Mouse (Mus musculus) hindbrain, embryonic 15.5 days (tissue): ENCODE results near the gene Cwc22. TPM values are rescaled to one million over a fixed set of nuclear protein-coding genes. Genes with fewer than 3 reads are reported as not detected.
A peak's percentile ranks its signal among the peaks of the same experiment; 100 is the strongest.

Source experiments
- ATAC-seq: fragments of 200-750 bp; cut with Nextera tagmentation; 2 replicates; pipeline ENCODE4 v1.8.0; 2017; ENCODE audit warnings: low read depth, moderate number of reproducible peaks, moderate TSS enrichment; ENCODE audit not compliant: low FRiP score
- H3K27ac ChIP-seq: fragments of 300-500 bp; sonication (generic); replicated peaks from 2 replicates; pipeline ENCODE4 v1.5.1; 2015; ENCODE audit warnings: mild to moderate bottlenecking, inconsistent platforms
- H3K27me3 ChIP-seq: fragments of 300-500 bp; sonication (generic); 2 replicates; pipeline ENCODE4 v1.6.1; 2015; ENCODE audit warnings: control low read depth, inconsistent platforms
- H3K36me3 ChIP-seq: fragments of 300-500 bp; sonication (generic); 2 replicates; pipeline ENCODE4 v1.6.1; 2015; ENCODE audit warnings: control low read depth, inconsistent platforms
- H3K4me1 ChIP-seq: fragments of 300-500 bp; sonication (generic); replicated peaks from 2 replicates; pipeline ENCODE4 v1.6.1; 2015; ENCODE audit warnings: control low read depth, inconsistent platforms
- H3K4me2 ChIP-seq: fragments of 300-500 bp; sonication (generic); 2 replicates; pipeline ENCODE4 v1.6.1; 2015; ENCODE audit warnings: moderate library complexity, mild to moderate bottlenecking, inconsistent platforms
- H3K4me3 ChIP-seq: fragments of 300-500 bp; sonication (generic); 2 replicates; pipeline ENCODE4 v1.5.1; 2015; ENCODE audit warnings: mild to moderate bottlenecking, inconsistent platforms
- H3K9ac ChIP-seq: fragments of 300-500 bp; sonication (generic); 2 replicates; pipeline ENCODE4 v1.6.1; 2015; ENCODE audit warnings: inconsistent platforms
- H3K9me3 ChIP-seq: fragments of 300-500 bp; sonication (generic); 2 replicates; pipeline ENCODE4 v1.6.1; 2016; ENCODE audit warnings: control low read depth, inconsistent platforms
- WGBS: fragments of 180-500 bp; shearing (Covaris S2); methylation state at CpG from one replicate; pipeline ENCODE4 v1.1.7; 2015; 5-methylcytosine and 5-hydroxymethylcytosine counted together
- polyA plus RNA-seq: library from polyadenylated mRNA; unstranded; fragments of >200 nt; fragmentation: Nextera tagmentation; extraction: Ambion mirVana; gene quantifications from 2 replicates; pipeline ENCODE4 v1.2.1, GENCODE M21; 2015

Gene Cwc22
- 16.4 and 22.9 TPM in 2 replicates for polyA plus RNA-seq

DNA sequence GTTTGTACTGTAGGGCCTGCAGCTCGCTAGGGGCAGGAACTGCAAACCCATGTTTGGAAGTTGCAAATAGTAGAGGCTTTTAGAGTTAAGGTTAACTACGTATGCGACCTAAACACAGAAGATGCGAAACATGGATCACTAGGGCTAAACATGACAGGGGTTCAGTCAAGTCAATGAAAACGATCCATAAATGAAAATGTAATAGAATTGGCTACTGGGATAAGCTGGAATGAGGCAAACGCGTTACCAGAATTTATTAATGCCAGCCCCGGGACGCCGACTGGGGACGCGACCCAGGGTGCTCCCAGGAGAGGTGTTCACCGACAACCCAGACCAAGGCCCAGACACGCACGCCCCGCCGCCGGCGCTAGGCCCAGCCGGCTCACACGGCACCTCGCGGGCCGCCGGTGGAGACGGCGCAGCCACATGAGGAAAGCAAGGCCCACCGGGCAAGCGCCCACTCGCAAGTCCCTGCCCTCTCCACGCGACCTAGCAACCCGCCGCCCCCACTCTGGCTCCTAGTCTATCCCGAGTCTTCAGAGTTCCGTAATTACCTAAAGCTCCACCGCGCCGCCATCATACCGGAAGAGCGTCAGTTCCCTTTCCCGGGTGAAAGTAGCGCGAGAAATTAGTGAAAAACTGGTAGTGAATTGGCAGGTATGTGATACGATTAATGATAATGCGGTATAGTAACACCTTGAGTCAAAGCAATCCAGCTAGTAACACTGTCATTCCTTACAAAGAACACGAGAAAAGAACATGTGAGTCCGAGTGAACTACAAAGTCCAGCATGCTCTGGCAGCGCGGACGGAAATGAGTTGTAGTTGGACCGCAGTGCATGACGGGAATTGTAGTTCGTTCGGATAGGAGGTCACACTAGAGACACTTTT is at the start of gene Cwc22:
TSS of gene Cwc22 (minus strand) at position 780 of the 890 bp plus-strand sequence.
- peak; percentile 93 for ATAC-seq
- Histone ChIP-seq H3K9ac (peak within 1 kb of the TSS; percentile 92), H3K4me2 (peak within 1 kb of the TSS; percentile 75), H3K27ac (peak within 1 kb of the TSS; percentile 85), H3K4me1 (peaks cover 13% of the 10 kb centered on the region), H3K9me3 (no peaks in the 10 kb centered on the region), H3K27me3 (no peaks in the 10 kb centered on the region), H3K4me3 (peak within 1 kb of the TSS; percentile 90), H3K36me3 (no peaks in the 10 kb centered on the region)
- under 1% methylated on average over 55 of the region's 55 CpGs for WGBS

DNA sequence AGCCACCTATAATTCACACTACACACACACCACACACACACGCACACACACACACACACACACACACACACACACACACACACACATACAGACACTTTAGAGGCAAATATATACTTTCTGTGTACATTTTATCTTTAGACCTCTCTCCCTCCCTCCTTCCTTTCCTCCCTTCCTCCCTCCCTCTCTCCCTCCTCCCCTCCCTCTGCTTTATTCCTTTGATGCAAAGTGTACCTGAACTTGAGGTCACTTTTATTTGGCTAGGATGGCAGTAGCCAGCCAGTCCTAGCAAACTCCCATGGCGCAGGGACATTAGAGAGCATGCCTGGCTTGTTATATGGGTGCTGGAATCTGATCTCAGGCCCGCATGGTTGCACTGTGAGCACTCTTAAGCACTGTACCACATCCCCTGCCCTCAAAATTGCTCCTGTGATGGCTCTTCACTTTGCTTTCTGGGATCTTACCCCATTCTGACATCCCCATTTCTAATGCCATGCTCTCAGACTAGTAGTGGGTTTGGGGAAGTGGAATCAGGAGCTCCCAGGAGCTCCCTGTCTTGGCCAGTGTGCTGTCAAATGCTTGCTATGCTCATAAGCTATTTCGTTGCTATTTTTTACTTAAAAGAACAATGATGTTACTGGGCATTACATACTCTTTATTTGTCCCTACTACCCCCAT is 47.7 kb upstream of the Cwc22 start:
- H3K9me3 ChIP-seq: no peaks in the 10 kb centered on the region
- no peak overlapping the region for H3K4me2 ChIP-seq
- H3K9ac ChIP-seq: no peak overlapping the region
- 85% methylated on average over 4 of the region's 4 CpGs for WGBS
- no peak for ATAC-seq
- no peaks in the 10 kb centered on the region for H3K36me3 ChIP-seq
- H3K4me1 ChIP-seq: no peaks in the 10 kb centered on the region
- no peak overlapping the region for H3K4me3 ChIP-seq
- H3K27ac ChIP-seq: no peak overlapping the region
- H3K27me3 ChIP-seq: no peaks in the 10 kb centered on the region

DNA sequence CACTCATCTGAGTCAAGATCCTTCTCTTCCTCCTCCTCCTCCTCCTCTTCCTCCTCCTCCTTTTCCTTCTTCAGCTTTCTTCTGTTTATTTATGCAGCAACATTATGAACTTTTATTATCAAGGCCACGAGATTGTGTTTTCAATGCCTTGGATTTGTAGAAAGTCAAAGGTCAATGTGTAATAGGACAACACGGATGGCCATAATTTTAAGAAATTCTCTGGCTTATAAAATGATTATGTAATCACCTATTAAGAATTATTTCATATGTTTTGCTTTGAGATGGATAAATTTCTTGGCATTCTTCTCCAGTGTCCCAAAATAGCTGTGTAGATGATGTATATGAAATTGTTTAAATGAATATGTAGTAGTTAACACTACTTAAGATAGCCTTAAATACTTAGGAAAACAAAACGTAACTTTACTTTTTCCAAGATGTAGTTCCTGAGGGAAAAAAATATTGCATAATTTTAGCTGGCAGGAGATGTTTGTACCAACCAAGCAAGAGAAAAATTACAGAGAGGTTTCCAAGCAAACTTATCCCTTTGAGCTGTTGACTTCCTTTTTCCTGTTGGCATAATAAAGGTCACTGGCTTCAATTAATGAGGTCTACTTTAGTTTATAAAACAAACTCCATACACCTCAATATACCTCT is 46.9 kb upstream of the Cwc22 start:
- Histone ChIP-seq H3K4me3 (no peak overlapping the region), H3K4me2 (no peak overlapping the region), H3K27ac (no peak overlapping the region), H3K9me3 (no peaks in the 10 kb centered on the region), H3K27me3 (no peaks in the 10 kb centered on the region), H3K36me3 (no peaks in the 10 kb centered on the region), H3K9ac (no peak overlapping the region), H3K4me1 (no peaks in the 10 kb centered on the region)
- no peak for ATAC-seq
- 88% methylated on average over 3 of the region's 3 CpGs for WGBS

DNA sequence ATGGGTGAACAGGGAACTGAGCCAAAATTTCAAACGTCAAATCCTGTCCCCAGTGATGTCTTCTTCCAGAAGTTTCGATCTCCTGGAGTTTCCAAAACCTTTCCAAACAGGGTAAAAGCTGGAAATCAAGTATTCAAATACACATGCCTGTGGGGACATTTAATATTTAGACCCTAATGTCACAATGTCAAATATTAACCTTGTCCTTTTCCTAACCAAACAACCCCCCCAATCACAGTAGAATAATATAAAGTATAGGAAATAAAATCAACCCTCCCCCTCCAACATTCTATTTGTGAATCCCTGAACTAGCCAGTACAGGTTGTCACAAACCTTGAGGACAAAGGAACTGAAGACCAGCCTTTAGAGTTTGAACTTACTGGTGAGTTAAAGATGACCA is 44.6 kb upstream of the Cwc22 start:
- Histone ChIP-seq H3K27ac (no peak overlapping the region), H3K36me3 (no peaks in the 10 kb centered on the region), H3K4me3 (no peak overlapping the region), H3K4me1 (no peaks in the 10 kb centered on the region), H3K9ac (no peak overlapping the region), H3K4me2 (no peak overlapping the region), H3K9me3 (no peaks in the 10 kb centered on the region), H3K27me3 (no peaks in the 10 kb centered on the region)
- WGBS: 56% methylated on average over 2 of the region's 2 CpGs
- no peak for ATAC-seq

DNA sequence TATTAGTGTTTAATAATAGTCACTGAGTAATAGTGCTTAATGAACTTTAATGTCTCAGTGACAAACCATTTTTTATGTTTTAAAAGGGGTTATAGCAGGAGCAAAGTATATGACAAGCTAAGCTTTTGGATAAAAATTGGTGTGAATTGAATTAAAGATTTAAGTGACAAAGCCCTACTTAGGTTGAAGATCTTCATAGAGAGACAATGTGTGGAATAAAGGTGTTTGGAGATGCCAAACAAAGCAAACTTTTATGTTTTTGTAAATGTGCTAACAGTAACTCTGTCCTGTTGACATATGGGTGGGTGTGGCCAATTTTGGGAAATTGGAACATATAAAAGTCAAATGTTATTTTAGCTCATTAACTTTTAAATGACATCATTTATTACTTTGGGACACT is 43.9 kb upstream of the Cwc22 start:
- no peak overlapping the region for H3K4me3 ChIP-seq

DNA sequence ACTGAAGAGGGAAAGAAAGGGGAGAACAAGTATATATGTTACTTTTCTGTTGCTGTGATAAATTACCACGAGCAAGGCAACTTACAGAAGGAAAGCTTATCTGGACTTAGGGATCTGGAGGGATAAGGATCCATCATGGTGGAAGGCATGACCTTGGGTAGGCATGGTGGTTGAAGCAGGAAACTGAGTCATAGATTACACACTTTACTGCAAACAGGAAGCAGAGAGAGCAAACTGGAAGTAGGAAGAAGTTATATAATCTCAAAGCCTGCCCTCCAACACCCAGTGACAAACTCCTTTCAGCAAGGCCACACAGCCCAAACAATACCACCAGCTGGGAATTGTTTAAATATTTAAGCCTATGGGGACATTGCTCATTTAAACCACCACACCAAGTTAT is 43.2 kb upstream of the Cwc22 start:
- Histone ChIP-seq H3K4me2 (no peak overlapping the region), H3K9ac (no peak overlapping the region), H3K4me1 (no peaks in the 10 kb centered on the region), H3K9me3 (no peaks in the 10 kb centered on the region), H3K36me3 (no peaks in the 10 kb centered on the region), H3K27ac (no peak overlapping the region), H3K4me3 (no peak overlapping the region), H3K27me3 (no peaks in the 10 kb centered on the region)
- WGBS: 72% methylated on average over 1 of the region's 1 CpGs
- no peak for ATAC-seq

More for the DNA sequence above, 43.9 kb upstream of the Cwc22 start:
- H3K4me1 ChIP-seq: no peaks in the 10 kb centered on the region
- H3K4me2 ChIP-seq: no peak overlapping the region
- H3K9ac ChIP-seq: no peak overlapping the region
- H3K9me3 ChIP-seq: no peaks in the 10 kb centered on the region
- no peak overlapping the region for H3K27ac ChIP-seq
- ATAC-seq: no peak
- H3K36me3 ChIP-seq: no peaks in the 10 kb centered on the region
- no peaks in the 10 kb centered on the region for H3K27me3 ChIP-seq

DNA sequence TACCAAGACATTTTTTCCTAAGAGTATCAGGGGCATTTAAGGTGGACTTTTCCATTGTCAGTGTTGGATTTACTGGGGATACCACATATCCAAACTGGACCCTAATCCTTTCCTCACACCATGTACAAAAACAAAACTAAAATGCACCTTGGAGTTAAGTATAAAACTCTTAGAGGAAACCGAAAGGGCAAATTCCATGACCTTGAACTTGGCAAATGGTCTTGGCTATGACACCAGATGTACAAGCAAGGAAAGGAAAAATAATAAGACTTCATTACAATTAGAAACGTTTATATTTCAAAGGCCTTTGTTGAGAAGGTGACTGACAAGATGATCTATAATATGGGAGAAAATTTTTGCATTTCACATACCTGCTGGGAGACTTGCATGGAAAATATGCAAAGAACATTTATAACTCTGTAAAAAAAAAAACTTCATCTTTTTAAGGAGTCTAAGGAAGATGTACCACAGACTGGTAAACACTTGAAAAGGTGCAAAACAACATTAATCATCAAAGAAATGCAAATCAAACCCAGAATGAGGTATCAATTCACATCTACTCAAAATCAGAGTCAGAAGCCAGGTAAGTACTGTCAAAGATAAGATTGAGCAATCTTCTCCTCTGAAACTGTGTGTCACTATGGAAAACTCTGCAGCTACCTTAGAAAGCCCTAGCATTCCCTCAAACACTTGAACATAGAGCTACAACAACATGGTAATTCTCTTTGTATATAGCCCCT is 40.0 kb upstream of the Cwc22 start:
- WGBS: 84% methylated on average over 2 of the region's 2 CpGs
- no peak overlapping the region for H3K4me3 ChIP-seq

DNA sequence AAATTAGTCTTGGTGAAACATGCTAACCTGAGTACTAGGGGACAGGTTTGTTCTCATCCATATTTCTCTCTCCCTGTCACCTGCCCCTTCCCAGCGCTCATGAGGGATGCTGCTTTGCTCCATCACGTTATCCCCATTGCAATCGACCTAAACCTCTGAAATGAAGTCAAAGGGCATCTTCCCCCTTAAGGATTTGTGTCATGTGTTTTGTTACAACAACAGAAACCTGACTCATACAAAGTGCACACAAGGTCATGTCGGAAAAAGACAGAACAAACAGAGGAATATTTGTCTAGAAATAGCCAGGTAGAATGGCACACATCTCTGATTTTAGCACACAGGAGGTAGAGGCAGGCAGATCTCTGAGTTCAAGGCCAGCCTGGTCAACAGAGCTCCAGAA is 38.0 kb upstream of the Cwc22 start:
- Histone ChIP-seq H3K4me2 (no peak overlapping the region), H3K4me1 (no peaks in the 10 kb centered on the region), H3K9ac (no peak overlapping the region), H3K27ac (no peak overlapping the region), H3K27me3 (no peaks in the 10 kb centered on the region), H3K9me3 (peaks cover 4% of the 10 kb centered on the region; the same call in 1 of the 2 replicates), H3K36me3 (no peaks in the 10 kb centered on the region), H3K4me3 (no peak overlapping the region)
- no peak for ATAC-seq
- WGBS: 78% methylated on average over 4 of the region's 4 CpGs

More for the DNA sequence above, 40.0 kb upstream of the Cwc22 start:
- Histone ChIP-seq H3K27ac (no peak overlapping the region), H3K9ac (no peak overlapping the region), H3K27me3 (no peaks in the 10 kb centered on the region), H3K4me1 (no peaks in the 10 kb centered on the region), H3K9me3 (peaks cover 4% of the 10 kb centered on the region; the same call in 1 of the 2 replicates), H3K4me2 (no peak overlapping the region), H3K36me3 (no peaks in the 10 kb centered on the region)
- ATAC-seq: no peak

DNA sequence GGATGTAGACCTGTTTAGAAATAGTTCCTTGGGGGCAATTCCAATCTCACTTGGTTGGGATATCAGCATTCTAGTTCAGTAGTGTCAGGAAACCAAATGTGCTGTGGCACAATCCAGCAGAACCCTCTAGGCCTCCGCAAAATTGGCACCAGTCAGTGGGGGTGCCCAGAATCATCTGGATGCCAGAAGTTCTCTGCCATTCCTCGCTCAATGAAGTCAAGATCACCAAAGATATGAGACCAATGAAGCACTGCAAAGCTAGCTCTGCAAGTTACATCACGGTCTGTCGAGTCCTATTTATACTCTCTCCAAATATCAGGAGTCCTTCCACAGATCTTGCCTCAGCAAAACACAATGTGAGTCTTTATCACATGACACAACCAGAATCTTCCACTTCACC is 35.7 kb upstream of the Cwc22 start:
- WGBS: 92% methylated on average over 4 of the region's 4 CpGs
- H3K9me3 ChIP-seq: peaks cover 4% of the 10 kb centered on the region; the same call in 1 of the 2 replicates
- H3K4me1 ChIP-seq: no peaks in the 10 kb centered on the region
- no peaks in the 10 kb centered on the region for H3K27me3 ChIP-seq
- no peak overlapping the region for H3K4me2 ChIP-seq
- H3K9ac ChIP-seq: no peak overlapping the region
- ATAC-seq: no peak
- no peaks in the 10 kb centered on the region for H3K36me3 ChIP-seq
- no peak overlapping the region for H3K4me3 ChIP-seq
- H3K27ac ChIP-seq: no peak overlapping the region

DNA sequence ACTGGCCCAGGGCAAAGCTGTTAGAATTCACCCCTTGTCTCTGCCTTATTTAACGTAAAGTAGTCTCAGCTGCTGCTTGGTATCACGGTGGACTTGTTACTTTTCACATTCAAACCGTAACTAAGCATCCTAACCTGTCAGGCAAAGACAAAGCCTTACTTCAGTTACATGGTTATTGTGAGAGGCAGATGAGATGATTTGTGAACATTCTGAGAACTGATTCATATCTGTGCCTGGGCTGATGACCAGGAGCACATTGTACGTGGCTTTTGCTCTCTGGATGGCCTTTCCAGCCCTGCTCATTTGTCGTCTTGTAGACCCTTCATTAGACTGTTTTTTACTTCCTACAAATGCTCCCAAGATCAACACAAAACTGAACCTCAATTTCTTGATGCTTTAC is 34.5 kb upstream of the Cwc22 start:
- peaks cover 4% of the 10 kb centered on the region; the same call in 1 of the 2 replicates for H3K9me3 ChIP-seq
- no peak overlapping the region for H3K4me2 ChIP-seq
- H3K9ac ChIP-seq: no peak overlapping the region
- no peak overlapping the region for H3K27ac ChIP-seq
- H3K4me1 ChIP-seq: no peaks in the 10 kb centered on the region
- no peaks in the 10 kb centered on the region for H3K27me3 ChIP-seq
- no peak for ATAC-seq
- no peak overlapping the region for H3K4me3 ChIP-seq
- H3K36me3 ChIP-seq: no peaks in the 10 kb centered on the region
- WGBS: 87% methylated on average over 5 of the region's 5 CpGs

DNA sequence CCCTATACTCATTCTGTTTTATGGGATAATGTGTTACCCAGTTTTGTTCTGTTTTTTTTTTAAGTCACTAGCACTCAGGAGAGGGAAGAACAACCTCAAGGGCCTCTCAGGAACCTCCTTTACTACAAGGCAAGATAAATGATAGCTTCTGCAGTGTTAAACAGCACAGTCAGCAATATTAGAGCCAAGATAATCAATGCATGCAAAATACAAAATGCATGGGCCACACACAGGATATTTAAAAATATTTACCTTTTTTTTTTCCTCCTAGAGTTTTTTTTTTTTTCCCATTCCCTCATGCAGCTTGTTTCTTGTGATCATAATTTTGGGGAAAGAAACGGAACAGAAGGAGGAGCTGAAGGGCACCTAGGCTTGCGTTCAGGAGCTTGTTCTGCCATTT is 33.3 kb upstream of the Cwc22 start:
- Histone ChIP-seq H3K9ac (no peak overlapping the region), H3K27ac (no peak overlapping the region)
- WGBS: 93% methylated on average over 2 of the region's 2 CpGs

More for the DNA sequence above, 33.3 kb upstream of the Cwc22 start:
- Histone ChIP-seq H3K36me3 (no peaks in the 10 kb centered on the region), H3K9me3 (peaks cover 4% of the 10 kb centered on the region; the same call in 1 of the 2 replicates), H3K4me2 (no peak overlapping the region), H3K4me1 (no peaks in the 10 kb centered on the region), H3K27me3 (no peaks in the 10 kb centered on the region), H3K4me3 (no peak overlapping the region)
- no peak for ATAC-seq
